In the genomic region with DNA sequence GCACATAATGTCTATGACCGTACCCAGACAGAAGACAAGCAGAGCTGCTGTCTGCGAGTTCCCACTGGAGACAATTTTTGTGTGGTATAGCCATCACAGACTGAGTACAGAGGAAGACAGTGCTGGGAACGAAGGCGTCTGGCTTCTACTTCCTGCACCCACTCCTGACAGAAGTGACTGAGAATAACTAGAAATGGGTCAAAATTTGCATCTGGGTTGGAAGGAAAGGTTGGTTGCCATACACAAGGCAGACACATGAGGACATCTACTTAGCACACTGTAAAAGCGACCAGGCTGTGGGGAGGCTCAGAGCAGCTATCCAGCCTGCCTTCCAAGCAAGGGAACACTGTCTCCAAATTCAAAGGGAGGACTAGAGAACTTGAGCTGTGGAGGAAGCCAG, we compare ENCODE assay signal across 28 mouse cellular contexts.
DNase-seq lines count a peak whose midpoint lies in the region; ATAC-seq and TF ChIP-seq lines count a peak whose summit lies in the region.
"Had no signal": no experiment of that assay in that cellular context is flagged by ENCODE, and none has a peak within 500 bp of the region (broad histone marks: within the 10 kb centered on the region; RNA-seq: fewer than 3 reads in every experiment).

No protein-coding gene starts in this region.

- H3K4me2 ChIP-seq in hindbrain, embryonic 14.5 days (replicated peaks) = no peak overlapping the region
- H3K4me2 ChIP-seq in hindbrain, embryonic 13.5 days = no peak overlapping the region
- no peak overlapping the region for H3K4me2 ChIP-seq in midbrain, embryonic 14.5 days (ENCODE audit: low read length)
- H3K4me2 ChIP-seq: embryonic facial prominence, embryonic 13.5 days; forebrain, embryonic 13.5 days; hindbrain, embryonic 15.5 days; limb, embryonic 15.5 days; lung, embryonic 15.5 days; midbrain, embryonic 13.5 days had no signal

- H3K4me1 ChIP-seq in hindbrain, embryonic 14.5 days (replicated peaks; ENCODE audit: control insufficient read depth, insufficient read depth, low read length) = no peaks in the 10 kb centered on the region; the same call in 1 of the 2 replicates
- H3K4me1 ChIP-seq in hindbrain, embryonic 13.5 days (replicated peaks) = peaks cover 4% of the 10 kb centered on the region; the same call in 1 of the 2 replicates
- H3K4me1 ChIP-seq in thymus, adult 2 months (replicated peaks; ENCODE audit: control insufficient read depth, insufficient read depth, low read length) = 0 out of 2 replicates have a peak, but pooled peaks cover 7% of the 10 kb centered on the region
- H3K4me1 ChIP-seq in midbrain, embryonic 14.5 days (ENCODE audit: control insufficient read depth, insufficient read depth, low read length) = no peaks in the 10 kb centered on the region
- H3K4me1 ChIP-seq: hindbrain, embryonic 15.5 days had no signal

- 91% methylated on average over 5 of the region's 5 CpGs for WGBS in hindbrain, embryonic 14.5 days
- WGBS in hindbrain, embryonic 13.5 days = 91% methylated on average over 5 of the region's 5 CpGs
- 84% methylated on average over 5 of the region's 5 CpGs for WGBS in thymus, adult 2 months
- 96% methylated on average over 5 of the region's 5 CpGs for WGBS in midbrain, embryonic 14.5 days

- H3K27ac ChIP-seq in hindbrain, embryonic 14.5 days = 0 out of 2 replicates have a peak overlapping the region, but pooled peaks have one; percentile 12
- no peak overlapping the region for H3K27ac ChIP-seq in hindbrain, embryonic 13.5 days
- no peak overlapping the region for H3K27ac ChIP-seq in thymus, adult 2 months (ENCODE audit: control insufficient read depth, insufficient read depth, low read length)
- H3K27ac ChIP-seq in midbrain, embryonic 14.5 days (replicated peaks; ENCODE audit: low read depth, low read length) = no peak overlapping the region
- H3K27ac ChIP-seq: embryonic facial prominence, embryonic 13.5 days; forebrain, embryonic 13.5 days; hindbrain, embryonic 15.5 days; kidney, postnatal 0 days; limb, embryonic 15.5 days; liver, embryonic 14.5 days; lung, embryonic 15.5 days; midbrain, embryonic 13.5 days had no signal

- no peak overlapping the region for H3K4me3 ChIP-seq in hindbrain, embryonic 14.5 days (replicated peaks; ENCODE audit: low read length)
- H3K4me3 ChIP-seq in hindbrain, embryonic 13.5 days = no peak overlapping the region
- no peak overlapping the region for H3K4me3 ChIP-seq in thymus, adult 2 months (ENCODE audit: control insufficient read depth, insufficient read depth, low read length)
- H3K4me3 ChIP-seq in midbrain, embryonic 14.5 days (replicated peaks; ENCODE audit: low read depth, low read length) = no peak overlapping the region
- H3K4me3 ChIP-seq: embryonic facial prominence, embryonic 13.5 days; erythroblast, embryonic 14.5 days; forebrain, embryonic 13.5 days; hindbrain, embryonic 15.5 days; limb, embryonic 15.5 days; lung, embryonic 15.5 days; megakaryocyte, embryonic 14.5 days; midbrain, embryonic 13.5 days had no signal

- TF ChIP-seq CTCF in thymus, adult 2 months (IDR thresholded peaks at IDR 0.05; ENCODE audit: borderline replicate concordance, control insufficient read depth, extremely low read depth, insufficient read depth, low read length, poor library complexity) = no peak

- H3K36me3 ChIP-seq in hindbrain, embryonic 14.5 days (replicated peaks; ENCODE audit: control insufficient read depth, insufficient read depth) = no peaks in the 10 kb centered on the region
- no peaks in the 10 kb centered on the region for H3K36me3 ChIP-seq in hindbrain, embryonic 13.5 days
- no peaks in the 10 kb centered on the region for H3K36me3 ChIP-seq in thymus, adult 2 months (ENCODE audit: control insufficient read depth, insufficient read depth, low read length)
- no peaks in the 10 kb centered on the region for H3K36me3 ChIP-seq in midbrain, embryonic 14.5 days (ENCODE audit: control insufficient read depth, insufficient read depth, low read length)
- H3K36me3 ChIP-seq: embryonic facial prominence, embryonic 13.5 days; hindbrain, embryonic 15.5 days; limb, embryonic 15.5 days; lung, embryonic 15.5 days; midbrain, embryonic 13.5 days had no signal

- no peak for TF ChIP-seq POLR2A in thymus, adult 2 months (IDR thresholded peaks at IDR 0.05; ENCODE audit: control insufficient read depth, extremely low read depth, insufficient read depth, low read length, poor library complexity)

- no peaks in the 10 kb centered on the region for H3K9me3 ChIP-seq in hindbrain, embryonic 14.5 days (ENCODE audit: control insufficient read depth, low read length)
- H3K9me3 ChIP-seq in hindbrain, embryonic 13.5 days = peaks cover 5% of the 10 kb centered on the region; the same call in 1 of the 2 replicates
- no peaks in the 10 kb centered on the region for H3K9me3 ChIP-seq in midbrain, embryonic 14.5 days (ENCODE audit: control insufficient read depth, low read length)
- H3K9me3 ChIP-seq: forebrain, embryonic 13.5 days; G1E; hindbrain, embryonic 15.5 days; limb, embryonic 15.5 days; lung, embryonic 15.5 days; megakaryocyte, embryonic 14.5 days; midbrain, embryonic 13.5 days had no signal

- H3K27me3 ChIP-seq in hindbrain, embryonic 14.5 days (ENCODE audit: control insufficient read depth, insufficient read depth, low read length) = no peaks in the 10 kb centered on the region
- no peaks in the 10 kb centered on the region for H3K27me3 ChIP-seq in hindbrain, embryonic 13.5 days
- H3K27me3 ChIP-seq in thymus, adult 2 months (ENCODE audit: control insufficient read depth, insufficient read depth, low read length) = no peaks in the 10 kb centered on the region
- no peaks in the 10 kb centered on the region for H3K27me3 ChIP-seq in midbrain, embryonic 14.5 days (ENCODE audit: control insufficient read depth, insufficient read depth, low read length)
- H3K27me3 ChIP-seq: CH12.LX; embryonic facial prominence, embryonic 13.5 days; forebrain, embryonic 13.5 days; hindbrain, embryonic 15.5 days; limb, embryonic 15.5 days; lung, embryonic 15.5 days; megakaryocyte, embryonic 14.5 days; midbrain, embryonic 13.5 days; Patski had no signal

- no peak overlapping the region for H3K9ac ChIP-seq in hindbrain, embryonic 14.5 days
- no peak overlapping the region for H3K9ac ChIP-seq in hindbrain, embryonic 13.5 days
- H3K9ac ChIP-seq in midbrain, embryonic 14.5 days (replicated peaks; ENCODE audit: low read length) = no peak overlapping the region
- H3K9ac ChIP-seq: embryonic facial prominence, embryonic 13.5 days; forebrain, embryonic 13.5 days; hindbrain, embryonic 15.5 days; limb, embryonic 15.5 days; liver, embryonic 14.5 days; lung, embryonic 15.5 days; midbrain, embryonic 13.5 days had no signal

- no peak for ATAC-seq in hindbrain, embryonic 14.5 days (ENCODE audit: low FRiP score)
- ATAC-seq in hindbrain, embryonic 13.5 days (ENCODE audit: low FRiP score) = no peak
- no peak for ATAC-seq in midbrain, embryonic 14.5 days (ENCODE audit: low FRiP score, low TSS enrichment)
- ATAC-seq: forebrain, embryonic 13.5 days; midbrain, embryonic 13.5 days; Patski had no signal

- no peak for DNase-seq in hindbrain, embryonic 14.5 days (ENCODE audit: low spot score)
- peak; percentile 53 to 60 for DNase-seq in right cerebral cortex, adult 2 months (ENCODE audit: low spot score in 2 of 2)
- no peak for DNase-seq in right cerebral cortex, postnatal 4 days
- peak; percentile 64 to 68 for DNase-seq in left cerebral cortex, adult 9 months (ENCODE audit: low spot score in 2 of 2)
- no peak for DNase-seq in thymus, adult 2 months
- no peak for DNase-seq in midbrain, embryonic 14.5 days
- DNase-seq: adrenal gland, adult 2 months; B cell, adult 2 months; cerebellum, adult 18-20 months; gastrocnemius, postnatal 14 days; heart, adult 18-20 months; heart, postnatal 36 days; kidney, adult 2 months; thymus, postnatal 14 days had no signal

Comparison
In these comparisons a context has a peak if more than half of its experiments do, and no peak if none do; other contexts are left out.
1. DNase-seq: peak in right cerebral cortex, adult 2 months (2 of 2) and left cerebral cortex, adult 9 months (2 of 2); none in hindbrain, embryonic 14.5 days (single experiment), right cerebral cortex, postnatal 4 days (single experiment), thymus, adult 2 months (single experiment) and midbrain, embryonic 14.5 days (single experiment).